Mouse (Mus musculus) midbrain, postnatal 0 days (tissue): ENCODE measurements around the gene Stx19. TPM values are rescaled to one million over a fixed set of nuclear protein-coding genes. Genes with fewer than 3 reads are reported as not detected.
A peak's percentile ranks its signal among the peaks of the same experiment; 100 is the strongest.

ENCODE experiments used
- ATAC-seq: fragments of 200-750 bp; cut with Nextera tagmentation; 2 replicates; pipeline ENCODE4 v1.8.0; 2017; ENCODE audit warnings: moderate number of reproducible peaks, mild to moderate bottlenecking, moderate TSS enrichment, moderate library complexity; ENCODE audit not compliant: low FRiP score
- DNase-seq: peaks from one replicate; pipeline ENCODE4 v3.0.0-alpha.2; 2015; ENCODE audit warnings: low spot score
- H3K27ac ChIP-seq: fragments of 300-500 bp; sonication (generic); 2 replicates; pipeline ENCODE4 v1.5.1; 2014; ENCODE audit warnings: low read depth, mild to moderate bottlenecking, low read length, mixed read lengths
- H3K27me3 ChIP-seq: fragments of 300-500 bp; sonication (generic); 2 replicates; pipeline ENCODE4 v1.6.1; 2014; ENCODE audit warnings: low read length, control low read depth, mixed read lengths; ENCODE audit not compliant: insufficient read depth
- H3K36me3 ChIP-seq: fragments of 300-500 bp; sonication (generic); 2 replicates; pipeline ENCODE4 v1.6.1; 2014; ENCODE audit warnings: low read length, control low read depth, mixed read lengths; ENCODE audit not compliant: insufficient read depth
- H3K4me1 ChIP-seq: fragments of 300-500 bp; sonication (generic); 2 replicates; pipeline ENCODE4 v1.6.1; 2014; ENCODE audit warnings: mild to moderate bottlenecking, control low read depth, antibody characterized with exemption, low read length, mixed read lengths; ENCODE audit not compliant: insufficient read depth
- H3K4me2 ChIP-seq: fragments of 300-500 bp; sonication (generic); 2 replicates; pipeline ENCODE4 v1.6.1; 2014; ENCODE audit warnings: low read depth, mild to moderate bottlenecking, low read length, mixed read lengths; ENCODE audit not compliant: poor library complexity, severe bottlenecking
- H3K4me3 ChIP-seq: fragments of 300-500 bp; sonication (generic); 2 replicates; pipeline ENCODE4 v1.5.1; 2014; ENCODE audit warnings: low read depth, mild to moderate bottlenecking, low read length, moderate library complexity
- H3K9ac ChIP-seq: fragments of 300-500 bp; sonication (generic); replicated peaks from 2 replicates; pipeline ENCODE4 v1.6.1; 2014; ENCODE audit warnings: mild to moderate bottlenecking, low read length, moderate library complexity, mixed read lengths; ENCODE audit not compliant: poor library complexity, severe bottlenecking
- H3K9me3 ChIP-seq: fragments of 300-500 bp; sonication (generic); 2 replicates; pipeline ENCODE4 v1.6.1; 2016; ENCODE audit warnings: low read length, control low read depth
- CTCF ChIP-seq: IDR thresholded peaks from 2 replicates; pipeline ENCODE4 v1.5.1; 2016; ENCODE audit warnings: antibody characterized with exemption, mild to moderate bottlenecking
- WGBS: fragments of 180-500 bp; shearing (Covaris S2); extraction: QIAGEN DNeasy Blood & Tissue Kit; methylation state at CpG from one replicate; pipeline ENCODE4 v1.1.7; 2014; 5-methylcytosine and 5-hydroxymethylcytosine counted together
- polyA plus RNA-seq: library from polyadenylated mRNA; unstranded; fragments of >200 nt; fragmentation: Nextera tagmentation; extraction: Ambion mirVana; gene quantifications from 2 replicates; pipeline ENCODE4 v1.2.1, GENCODE M21; 2015
- total RNA-seq: library from RNA; depleted of rRNA; stranded (reverse); fragments of >200 nt; gene quantifications from 2 replicates; pipeline ENCODE4 v1.2.3, GENCODE M21; 2014

The Stx19 gene
- total and polyA plus RNA-seq, 2 experiments from 2014 or later: 0.14 TPM; not detected in 1

DNA sequence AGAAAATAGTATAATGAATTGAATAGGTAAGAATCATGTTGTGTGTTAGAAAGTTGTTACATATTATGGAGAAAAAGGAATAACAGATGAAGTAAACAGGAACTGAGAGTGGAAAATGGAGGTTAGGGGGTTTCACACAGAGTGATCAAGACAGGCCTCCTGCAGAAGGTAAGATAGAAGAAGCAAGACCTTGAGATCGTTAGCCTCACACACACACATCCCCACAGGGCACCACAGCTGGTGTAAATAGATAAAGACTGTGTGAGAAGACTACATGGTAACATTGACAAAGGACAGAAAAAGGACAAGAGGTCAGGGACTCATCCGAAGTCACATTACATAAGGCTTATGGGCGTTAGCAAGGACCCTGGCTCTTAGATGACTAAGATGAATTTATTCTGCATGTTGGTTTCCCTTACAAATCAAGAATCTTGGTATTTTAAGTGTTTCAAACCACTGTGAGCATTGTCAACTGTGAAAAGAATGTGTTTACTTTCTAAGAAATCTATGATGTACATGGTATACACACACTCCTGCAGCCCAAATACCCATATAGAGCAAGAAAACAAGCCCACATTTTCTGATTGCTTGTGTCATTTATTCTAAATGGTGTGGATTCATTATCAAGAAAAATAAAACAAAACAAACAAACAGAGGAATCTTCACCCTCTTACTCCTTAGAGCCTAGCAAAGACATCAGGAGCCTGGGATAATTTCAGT, 19.7 kb downstream of the Stx19 start:
- Histone ChIP-seq H3K9ac (no peak overlapping the region), H3K27ac (no peak overlapping the region), H3K36me3 (no peaks in the 10 kb centered on the region), H3K4me2 (no peak overlapping the region), H3K9me3 (no peaks in the 10 kb centered on the region), H3K4me3 (no peak overlapping the region), H3K27me3 (no peaks in the 10 kb centered on the region), H3K4me1 (no peaks in the 10 kb centered on the region)
- WGBS: 63% methylated on average over 3 of the region's 3 CpGs
- TF ChIP-seq CTCF: no peak
- ATAC-seq (no peak), DNase-seq (no peak)

GRCm38 (mm10) chr16:62845341-62845740, 30.9 kb downstream of the Stx19 start:
- no peak for TF ChIP-seq CTCF
- no peak for ATAC-seq
- H3K27ac ChIP-seq: no peak overlapping the region
- no peak overlapping the region for H3K9ac ChIP-seq
- DNase-seq: no peak
- H3K27me3 ChIP-seq: no peaks in the 10 kb centered on the region
- H3K4me3 ChIP-seq: peak overlapping the region; percentile 95
- 87% methylated on average over 6 of the region's 6 CpGs for WGBS
- H3K4me2 ChIP-seq: peak overlapping the region; percentile 91
- no peaks in the 10 kb centered on the region for H3K36me3 ChIP-seq
- H3K4me1 ChIP-seq: no peaks in the 10 kb centered on the region; the same call in 1 of the 2 replicates
- no peaks in the 10 kb centered on the region for H3K9me3 ChIP-seq

DNA sequence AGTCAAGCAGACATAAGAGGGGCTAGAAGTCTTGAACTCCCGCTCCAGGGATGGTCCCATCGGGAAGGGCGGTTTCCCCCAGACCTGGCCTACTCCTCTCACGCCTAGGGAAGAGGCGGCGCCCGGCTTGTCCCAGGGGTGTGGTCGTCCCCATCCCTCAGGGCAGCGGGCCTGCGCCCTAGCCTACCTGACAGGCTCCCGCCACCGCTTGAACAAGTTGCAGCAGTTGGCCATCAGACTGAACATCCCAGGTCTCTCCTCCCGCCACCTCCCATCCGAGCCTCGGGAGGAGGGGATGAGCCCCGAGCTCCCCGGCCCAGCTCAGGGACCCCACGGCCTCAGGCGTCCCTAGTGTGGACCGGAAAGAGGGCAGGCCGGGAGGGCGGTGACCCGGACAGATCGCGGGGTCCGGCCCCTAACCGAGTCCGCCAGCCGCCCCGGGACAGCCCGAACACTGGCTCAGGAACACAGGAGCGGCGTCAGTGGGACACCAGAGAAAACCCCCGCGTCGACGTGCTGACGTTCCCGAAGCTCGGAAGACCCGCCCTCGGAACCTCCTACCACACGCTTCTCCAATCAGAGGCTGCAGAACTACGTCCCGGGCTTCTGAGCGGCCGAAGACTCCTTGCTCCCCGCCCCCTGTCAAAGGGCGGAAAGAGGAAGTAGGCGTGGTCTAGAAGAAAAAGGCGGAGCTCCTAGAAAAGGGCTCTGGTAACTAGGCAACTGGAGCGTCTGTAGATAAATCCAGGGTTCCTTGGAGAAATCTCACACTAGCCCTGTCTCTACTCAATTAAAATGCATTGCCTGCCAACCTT, 32.2 kb downstream of the Stx19 start, which contains the start of gene Arl13b:
TSS of gene Arl13b (minus strand) at position 543 of the 815 bp plus-strand sequence.
- DNase-seq (peak; percentile 99), ATAC-seq (peak; percentile 100)
- Histone ChIP-seq H3K4me1 (no peaks in the 10 kb centered on the region; the same call in 1 of the 2 replicates), H3K36me3 (no peaks in the 10 kb centered on the region), H3K9ac (peak within 1 kb of the TSS; percentile 82), H3K4me2 (peak within 1 kb of the TSS; percentile 91), H3K27me3 (no peaks in the 10 kb centered on the region), H3K27ac (peak within 1 kb of the TSS; percentile 34; the same call in 1 of the 2 replicates), H3K4me3 (peak within 1 kb of the TSS; percentile 95), H3K9me3 (no peaks in the 10 kb centered on the region)
- WGBS: under 1% methylated on average over 52 of the region's 52 CpGs
- TF ChIP-seq CTCF: no peak

GRCm38 (mm10) chr16:62852464-62853252, 38.2 kb downstream of the Stx19 start:
- ATAC-seq (no peak), DNase-seq (no peak)
- no peaks in the 10 kb centered on the region for H3K27me3 ChIP-seq
- H3K36me3 ChIP-seq: no peaks in the 10 kb centered on the region
- H3K9me3 ChIP-seq: no peaks in the 10 kb centered on the region
- 84% methylated on average over 3 of the region's 3 CpGs for WGBS
- H3K4me1 ChIP-seq: no peaks in the 10 kb centered on the region
- 0 out of 2 replicates have a peak, but pooled peaks have one; percentile 11 for TF ChIP-seq CTCF
- H3K27ac ChIP-seq: no peak overlapping the region
- H3K4me2 ChIP-seq: no peak overlapping the region
- H3K9ac ChIP-seq: no peak overlapping the region
- H3K4me3 ChIP-seq: no peak overlapping the region

DNA sequence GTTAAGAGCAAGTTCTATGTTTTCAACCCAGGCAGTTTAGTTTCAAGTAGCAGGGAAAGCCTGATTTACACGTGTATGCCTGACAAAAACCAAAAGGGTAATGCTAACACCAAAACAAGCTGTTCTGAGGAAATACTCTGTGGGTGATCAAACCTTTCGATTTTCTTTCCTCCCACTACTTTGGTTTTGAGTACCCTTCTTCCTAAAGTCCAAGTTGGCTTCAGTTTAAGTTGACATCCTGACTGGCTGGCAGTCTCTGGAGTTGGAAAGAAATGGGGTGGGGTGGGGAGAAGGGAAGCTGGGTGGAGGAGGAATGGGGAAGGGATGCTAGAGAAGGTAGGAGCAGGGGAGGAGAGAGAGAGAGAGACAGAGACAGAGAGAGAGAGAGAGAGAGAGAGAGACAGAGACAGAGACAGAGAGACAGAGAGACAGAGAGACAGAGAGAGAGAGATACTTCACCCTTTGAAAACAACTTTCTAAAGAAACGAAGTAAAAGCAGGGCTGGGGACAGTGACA, 39.2 kb downstream of the Stx19 start:
- WGBS: 17% methylated on average over 3 of the region's 3 CpGs
- TF ChIP-seq CTCF: no peak
- Histone ChIP-seq H3K4me1 (no peaks in the 10 kb centered on the region), H3K27me3 (no peaks in the 10 kb centered on the region), H3K4me2 (peak overlapping the region; percentile 97), H3K9ac (peak overlapping the region; percentile 82), H3K4me3 (peak overlapping the region; percentile 68), H3K27ac (no peak overlapping the region), H3K36me3 (no peaks in the 10 kb centered on the region), H3K9me3 (no peaks in the 10 kb centered on the region)
- ATAC-seq (no peak), DNase-seq (no peak)
